Mouse (Mus musculus) stomach, postnatal 0 days (tissue): ENCODE data around the gene Pfkfb3. TPM values are rescaled to one million over a fixed set of nuclear protein-coding genes. Genes with fewer than 3 reads are reported as not detected.
A peak's percentile ranks its signal among the peaks of the same experiment; 100 is the strongest.

Experiments used
- ATAC-seq: fragments of 200-750 bp; cut with Nextera tagmentation; 2 replicates; pipeline ENCODE4 v1.8.0; 2017; ENCODE audit not compliant: low FRiP score, low TSS enrichment
- DNase-seq: peaks from one replicate; pipeline ENCODE4 v3.0.0-alpha.2; 2016; ENCODE audit warnings: low spot score
- H3K27ac ChIP-seq: fragments of 300-500 bp; sonication (generic); replicated peaks from 2 replicates; pipeline ENCODE4 v1.5.1; 2014; ENCODE audit warnings: mild to moderate bottlenecking, control low read depth
- H3K27me3 ChIP-seq: fragments of 300-500 bp; sonication (generic); 2 replicates; pipeline ENCODE4 v1.6.1; 2014; ENCODE audit warnings: low read length; ENCODE audit not compliant: control insufficient read depth, insufficient read depth
- H3K36me3 ChIP-seq: fragments of 300-500 bp; sonication (generic); 2 replicates; pipeline ENCODE4 v1.6.1; 2014; ENCODE audit warnings: low read length, mixed read lengths; ENCODE audit not compliant: control insufficient read depth, insufficient read depth
- H3K4me1 ChIP-seq: fragments of 300-500 bp; sonication (generic); replicated peaks from 2 replicates; pipeline ENCODE4 v1.6.1; 2014; ENCODE audit warnings: antibody characterized with exemption; ENCODE audit not compliant: control insufficient read depth, insufficient read depth
- H3K4me2 ChIP-seq: fragments of 300-500 bp; sonication (generic); replicated peaks from 2 replicates; pipeline ENCODE4 v1.6.1; 2014; ENCODE audit warnings: low read depth, mild to moderate bottlenecking, control low read depth, moderate library complexity
- H3K4me3 ChIP-seq: fragments of 300-500 bp; sonication (generic); 2 replicates; pipeline ENCODE4 v1.5.1; 2014; ENCODE audit warnings: low read depth, low read length, control low read depth
- H3K9ac ChIP-seq: fragments of 300-500 bp; sonication (generic); 2 replicates; pipeline ENCODE4 v1.6.1; 2014; ENCODE audit warnings: mild to moderate bottlenecking, low read length, control low read depth, mixed read lengths
- H3K9me3 ChIP-seq: fragments of 300-500 bp; sonication (generic); 2 replicates; pipeline ENCODE4 v1.6.1; 2016; ENCODE audit warnings: low read length; ENCODE audit not compliant: control insufficient read depth
- CTCF ChIP-seq: IDR thresholded peaks from 2 replicates; pipeline ENCODE4 v1.5.1; 2016; ENCODE audit warnings: antibody characterized with exemption, low read depth, mild to moderate bottlenecking, moderate library complexity
- EP300 ChIP-seq: optimal IDR thresholded peaks from 2 replicates; pipeline ENCODE3; 2016; ENCODE audit warnings: antibody characterized with exemption
- WGBS: fragments of 180-500 bp; shearing (Covaris S2); extraction: QIAGEN DNeasy Blood & Tissue Kit; methylation state at CpG from one replicate; pipeline ENCODE4 v1.1.7; 2014; 5-methylcytosine and 5-hydroxymethylcytosine counted together
- polyA plus RNA-seq: library from polyadenylated mRNA; unstranded; fragments of >200 nt; fragmentation: Nextera tagmentation; extraction: Ambion mirVana; gene quantifications from 2 replicates; pipeline ENCODE4 v1.2.1, GENCODE M21; 2015

Pfkfb3 gene
- polyA plus RNA-seq, 1 experiment from 2014 or later = 5.5 TPM

GRCm38 (mm10) chr2:11426379-11426778 lies 127.5 kb downstream of the Pfkfb3 start:
- H3K9me3 ChIP-seq = no peaks in the 10 kb centered on the region
- ATAC-seq = no peak
- no peak overlapping the region for H3K4me2 ChIP-seq
- no peak overlapping the region for H3K4me3 ChIP-seq
- no peaks in the 10 kb centered on the region for H3K27me3 ChIP-seq
- H3K9ac ChIP-seq = no peak overlapping the region
- 36% methylated on average over 3 of the region's 3 CpGs for WGBS
- TF ChIP-seq CTCF (no peak), EP300 (no peak)
- peaks cover 5% of the 10 kb centered on the region; the same call in 1 of the 2 replicates for H3K4me1 ChIP-seq
- H3K36me3 ChIP-seq = no peaks in the 10 kb centered on the region
- no peak for DNase-seq
- no peak overlapping the region for H3K27ac ChIP-seq

- WGBS = 18% methylated on average over 5 of the region's 5 CpGs
- DNase-seq (peak; percentile 22), ATAC-seq (peak; percentile 32; the same call in 1 of the 2 replicates)
- Histone ChIP-seq H3K9me3 (no peaks in the 10 kb centered on the region), H3K27ac (peak overlapping the region; percentile 65), H3K4me3 (no peak overlapping the region), H3K4me1 (peaks cover 5% of the 10 kb centered on the region; the same call in 1 of the 2 replicates), H3K36me3 (no peaks in the 10 kb centered on the region), H3K4me2 (no peak overlapping the region), H3K9ac (no peak overlapping the region), H3K27me3 (no peaks in the 10 kb centered on the region)
- no peak for TF ChIP-seq EP300
- TF ChIP-seq CTCF = no peak
Measured at GRCm38 (mm10) chr2:11425421-11426131, 128.3 kb downstream of the Pfkfb3 start.

- TF ChIP-seq EP300 (no peak), CTCF (no peak)
- Histone ChIP-seq H3K4me3 (no peak overlapping the region), H3K36me3 (no peaks in the 10 kb centered on the region), H3K9ac (no peak overlapping the region), H3K9me3 (no peaks in the 10 kb centered on the region), H3K4me2 (no peak overlapping the region), H3K27me3 (no peaks in the 10 kb centered on the region), H3K27ac (no peak overlapping the region), H3K4me1 (no peaks in the 10 kb centered on the region)
- DNase-seq (no peak), ATAC-seq (no peak)
- 78% methylated on average over 5 of the region's 5 CpGs for WGBS
Measured at GRCm38 (mm10) chr2:11424252-11424651, 129.6 kb downstream of the Pfkfb3 start.

- Histone ChIP-seq H3K9ac (no peak overlapping the region), H3K4me2 (no peak overlapping the region), H3K4me1 (no peaks in the 10 kb centered on the region), H3K4me3 (no peak overlapping the region), H3K36me3 (no peaks in the 10 kb centered on the region), H3K9me3 (no peaks in the 10 kb centered on the region), H3K27ac (no peak overlapping the region), H3K27me3 (no peaks in the 10 kb centered on the region)
- 83% methylated on average over 2 of the region's 2 CpGs for WGBS
- no peak for DNase-seq
- TF ChIP-seq EP300 (no peak), CTCF (no peak)
- ATAC-seq = no peak
Measured at GRCm38 (mm10) chr2:11423421-11423820, 130.5 kb downstream of the Pfkfb3 start.

GRCm38 (mm10) chr2:11422384-11422783 lies 131.5 kb downstream of the Pfkfb3 start:
- DNase-seq = no peak
- TF ChIP-seq EP300 = no peak
- TF ChIP-seq CTCF = peak; percentile 48
- Histone ChIP-seq H3K36me3 (no peaks in the 10 kb centered on the region), H3K27me3 (no peaks in the 10 kb centered on the region), H3K9me3 (no peaks in the 10 kb centered on the region), H3K4me2 (no peak overlapping the region), H3K27ac (no peak overlapping the region), H3K9ac (no peak overlapping the region), H3K4me3 (no peak overlapping the region), H3K4me1 (no peaks in the 10 kb centered on the region)
- WGBS = 85% methylated on average over 3 of the region's 3 CpGs
- no peak for ATAC-seq

Other genes starting within 250 kb of the Pfkfb3 start
- 62.2 and 64.8 TPM in 2 replicates for gene Rbm17, start 50.1 kb upstream of the Pfkfb3 start, polyA plus RNA-seq
- not detected in 2 replicates for gene Gm17490, start 72.2 kb upstream of the Pfkfb3 start, polyA plus RNA-seq
- 0.02 TPM in 1 of 2 replicates, not detected in the other for gene Il2ra, start 88.7 kb upstream of the Pfkfb3 start, polyA plus RNA-seq
- gene Il15ra, start 151.2 kb upstream of the Pfkfb3 start, polyA plus RNA-seq = 2.5 and 3.4 TPM in 2 replicates
- 53.3 and 54.4 TPM in 2 replicates for gene Fbh1, start 223.5 kb upstream of the Pfkfb3 start, polyA plus RNA-seq
- gene Ankrd16, start 223.8 kb upstream of the Pfkfb3 start, polyA plus RNA-seq = 20.4 and 21.2 TPM in 2 replicates